Mouse (Mus musculus) testis, adult 10 weeks (tissue): ENCODE data around the gene Togaram2. TPM values are rescaled to one million over a fixed set of nuclear protein-coding genes. Genes with fewer than 3 reads are reported as not detected.

Experiments used
- polyA plus RNA-seq: library from polyadenylated mRNA; stranded (reverse); fragments of 350-450 nt; fragmentation: Illumina TruSeq; extraction: RNeasy Lipid Tissue Mini Kit (QIAGEN cat#74804); gene quantifications from one replicate; pipeline ENCODE4 v1.2.3, GENCODE M21; 2014; ENCODE audit warnings: low read depth, low replicate concordance

Togaram2 gene
- polyA plus RNA-seq: 0.22 TPM

GRCm38 (mm10) chr17:71673092-71673491, at the start of gene Togaram2:
Gene Togaram2, plus strand, starts transcription at chr17:71673261.

GRCm38 (mm10) chr17:71752831-71753230, 79.8 kb downstream of the Togaram2 start, which contains the start of gene Pcare:
Gene Pcare, minus strand, starts transcription at chr17:71752894.

GRCm38 (mm10) chr17:71768173-71768572, 95.1 kb downstream of the Togaram2 start, which contains the start of gene Clip4:
Gene Clip4, plus strand, starts transcription at chr17:71768473.

Other genes starting within 250 kb of the Togaram2 start
- 0.24 TPM for gene Gm4707, start 213.3 kb upstream of the Togaram2 start, polyA plus RNA-seq
- 39.3 TPM for gene Smchd1, start 197.9 kb upstream of the Togaram2 start, polyA plus RNA-seq
- gene Ndc80, start 146.4 kb upstream of the Togaram2 start, polyA plus RNA-seq: 59.8 TPM
- gene Spdya, start 121.2 kb upstream of the Togaram2 start, polyA plus RNA-seq: 265 TPM
- 45.0 TPM for gene Wdr43, start 57.4 kb upstream of the Togaram2 start, polyA plus RNA-seq
- 0.78 TPM for gene Pcare, start 79.6 kb downstream of the Togaram2 start, polyA plus RNA-seq
- gene Clip4, start 95.2 kb downstream of the Togaram2 start, polyA plus RNA-seq: 1,131 TPM